17 mouse cellular contexts compared by ENCODE assay signal in genomic region chr1:167425572-167425971, GRCm38 (mm10). TPM values are rescaled to one million over a fixed set of nuclear protein-coding genes. Genes with fewer than 3 reads are reported as not detected.
"Had no signal": no experiment of that assay in that cellular context is flagged by ENCODE, and none has a peak within 500 bp of the region (broad histone marks: within the 10 kb centered on the region; RNA-seq: fewer than 3 reads in every experiment).

No protein-coding gene starts in this region.

- H3K36me3 ChIP-seq: limb, embryonic 12.5 days; lung, embryonic 15.5 days; midbrain, embryonic 13.5 days; neural tube, embryonic 15.5 days had no signal

- H3K4me1 ChIP-seq: limb, embryonic 12.5 days; lung, embryonic 15.5 days; midbrain, embryonic 13.5 days had no signal

- ATAC-seq: midbrain, embryonic 13.5 days had no signal

- H3K4me3 ChIP-seq: layer of hippocampus, adult 2 months; limb, embryonic 12.5 days; lung, embryonic 15.5 days; midbrain, embryonic 13.5 days; myocyte; neural tube, embryonic 15.5 days had no signal

- DNase-seq: kidney, postnatal 10 days; kidney, postnatal 4 days; right cerebral cortex, adult 18-20 months; right cerebral cortex, postnatal 25 days; thymus, postnatal 4 days had no signal

- H3K27me3 ChIP-seq: lung, embryonic 15.5 days; midbrain, embryonic 13.5 days; neural tube, embryonic 15.5 days had no signal

- H3K27ac ChIP-seq: layer of hippocampus, adult 2 months; limb, embryonic 12.5 days; lung, embryonic 15.5 days; midbrain, embryonic 13.5 days; neural tube, embryonic 15.5 days had no signal

- H3K9me3 ChIP-seq: limb, embryonic 12.5 days; lung, embryonic 15.5 days; midbrain, embryonic 13.5 days; neural tube, embryonic 15.5 days had no signal

- H3K4me2 ChIP-seq: limb, embryonic 12.5 days; lung, embryonic 15.5 days; midbrain, embryonic 13.5 days; neural tube, embryonic 15.5 days had no signal

- H3K9ac ChIP-seq: limb, embryonic 12.5 days; lung, embryonic 15.5 days; midbrain, embryonic 13.5 days; neural tube, embryonic 15.5 days had no signal

RNA-seq across cellular contexts. Expression of gene Lrrc52, which starts 41.0 kb away (rescaled TPM):
- total RNA-seq: layer of hippocampus, adult 2 months; layer of hippocampus, postnatal 10 days; left cerebral cortex, postnatal 36 days; liver, adult 2 months had no signal
- polyA plus RNA-seq: limb, embryonic 12.5 days; liver, adult 2 months; myocyte; neural tube, embryonic 11.5 days; small intestine, adult 2 months; stomach, embryonic 16.5 days had no signal
